Mouse (Mus musculus) adrenal gland, adult 10 weeks (tissue): ENCODE results near the gene Spdya. TPM values are rescaled to one million over a fixed set of nuclear protein-coding genes. Genes with fewer than 3 reads are reported as not detected.

Source experiments
- polyA plus RNA-seq: library from polyadenylated mRNA; stranded (reverse); fragments of 350-450 nt; fragmentation: Illumina TruSeq; extraction: RNeasy Lipid Tissue Mini Kit (QIAGEN cat#74804); gene quantifications from one replicate; pipeline ENCODE4 v1.2.3, GENCODE M21; 2014; ENCODE audit warnings: low read depth, low replicate concordance

Spdya gene
- polyA plus RNA-seq: 1.0 TPM

GRCm38 (mm10) chr17:71551757-71552451 is at the start of gene Spdya:
Gene Spdya (plus strand): TSS chr17:71552061.

GRCm38 (mm10) chr17:71526711-71527564 is 24.9 kb upstream of the Spdya start, which contains the start of gene Ndc80:
Gene Ndc80 (minus strand): TSS chr17:71526857.

GRCm38 (mm10) chr17:71615638-71616318 is 63.9 kb downstream of the Spdya start, which contains the start of gene Wdr43:
Gene Wdr43 (plus strand): TSS chr17:71615895.

Other genes with a start within 250 kb of the Spdya start
- gene Emilin2, start 240.1 kb upstream of the Spdya start, polyA plus RNA-seq: 4.0 TPM
- not detected for gene Gm4707, start 92.1 kb upstream of the Spdya start, polyA plus RNA-seq
- gene Smchd1, start 76.7 kb upstream of the Spdya start, polyA plus RNA-seq: 100 TPM
- gene Ndc80, start 25.2 kb upstream of the Spdya start, polyA plus RNA-seq: 6.2 TPM
- 137 TPM for gene Wdr43, start 63.8 kb downstream of the Spdya start, polyA plus RNA-seq
- gene Togaram2, start 121.2 kb downstream of the Spdya start, polyA plus RNA-seq: not detected
- gene Pcare, start 200.8 kb downstream of the Spdya start, polyA plus RNA-seq: not detected
- 28.8 TPM for gene Clip4, start 216.4 kb downstream of the Spdya start, polyA plus RNA-seq